7 mouse cellular contexts compared by ENCODE assay signal in genomic region chr4:155223594-155224528, GRCm38 (mm10). TPM values are rescaled to one million over a fixed set of nuclear protein-coding genes. Genes with fewer than 3 reads are reported as not detected.
DNase-seq lines count a peak whose midpoint lies in the region; ATAC-seq lines count a peak whose summit lies in the region.

No protein-coding gene starts in this region.

- ATAC-seq in neural tube, embryonic 11.5 days (ENCODE audit: insufficient read depth, low FRiP score, low TSS enrichment), result no peak; the same call in 1 of the 2 replicates
- ATAC-seq in forebrain, embryonic 11.5 days (replicated peaks; ENCODE audit: low FRiP score), result no peak
- ATAC-seq in limb, embryonic 13.5 days (ENCODE audit: low FRiP score, low read depth), result no peak
- ATAC-seq in stomach, embryonic 15.5 days (ENCODE audit: insufficient read depth, low FRiP score, low read depth), result no peak

- peak overlapping the region; percentile 88 for H3K9ac ChIP-seq in neural tube, embryonic 11.5 days (ENCODE audit: low read length)
- H3K9ac ChIP-seq in forebrain, embryonic 11.5 days (ENCODE audit: low read length), result peak overlapping the region; percentile 87
- peak overlapping the region; percentile 79 for H3K9ac ChIP-seq in limb, embryonic 13.5 days
- H3K9ac ChIP-seq in stomach, embryonic 15.5 days, result peak overlapping the region; percentile 72; the same call in 1 of the 2 replicates

- peak overlapping the region; percentile 96 for H3K4me3 ChIP-seq in neural tube, embryonic 11.5 days (ENCODE audit: low read depth, low read length)
- H3K4me3 ChIP-seq in forebrain, embryonic 11.5 days (ENCODE audit: low read depth, low read length), result peak overlapping the region; percentile 96
- peak overlapping the region; percentile 98 for H3K4me3 ChIP-seq in limb, embryonic 13.5 days
- H3K4me3 ChIP-seq in stomach, embryonic 15.5 days (replicated peaks), result peak overlapping the region; percentile 41

- H3K4me1 ChIP-seq in neural tube, embryonic 11.5 days (ENCODE audit: control insufficient read depth, insufficient read depth, low read length), result peaks cover 26% of the 10 kb centered on the region
- peaks cover 28% of the 10 kb centered on the region for H3K4me1 ChIP-seq in forebrain, embryonic 11.5 days (replicated peaks; ENCODE audit: control insufficient read depth, insufficient read depth, low read length)
- peaks cover 28% of the 10 kb centered on the region for H3K4me1 ChIP-seq in limb, embryonic 13.5 days
- H3K4me1 ChIP-seq in stomach, embryonic 15.5 days, result peaks cover 16% of the 10 kb centered on the region

- peak overlapping the region; percentile 88 for H3K27ac ChIP-seq in neural tube, embryonic 11.5 days (ENCODE audit: low read depth, low read length)
- H3K27ac ChIP-seq in forebrain, embryonic 11.5 days (ENCODE audit: low read depth, low read length), result peak overlapping the region; percentile 88
- peak overlapping the region; percentile 97 for H3K27ac ChIP-seq in limb, embryonic 13.5 days
- H3K27ac ChIP-seq in stomach, embryonic 15.5 days, result peak overlapping the region; percentile 95

- H3K36me3 ChIP-seq in neural tube, embryonic 11.5 days (ENCODE audit: control insufficient read depth, insufficient read depth, low read length), result no peaks in the 10 kb centered on the region
- H3K36me3 ChIP-seq in forebrain, embryonic 11.5 days (ENCODE audit: control insufficient read depth, insufficient read depth, low read length), result no peaks in the 10 kb centered on the region
- H3K36me3 ChIP-seq in limb, embryonic 13.5 days, result peaks cover 5% of the 10 kb centered on the region; the same call in 1 of the 2 replicates
- H3K36me3 ChIP-seq in stomach, embryonic 15.5 days, result no peaks in the 10 kb centered on the region

- WGBS in neural tube, embryonic 11.5 days, result 33% methylated on average over 20 of the region's 20 CpGs
- 33% methylated on average over 20 of the region's 20 CpGs for WGBS in forebrain, embryonic 11.5 days
- 32% methylated on average over 20 of the region's 20 CpGs for WGBS in limb, embryonic 13.5 days
- WGBS in stomach, embryonic 15.5 days, result 31% methylated on average over 20 of the region's 20 CpGs

- no peaks in the 10 kb centered on the region for H3K9me3 ChIP-seq in neural tube, embryonic 11.5 days (ENCODE audit: control insufficient read depth, low read length)
- H3K9me3 ChIP-seq in forebrain, embryonic 11.5 days (ENCODE audit: control insufficient read depth, low read length), result no peaks in the 10 kb centered on the region
- no peaks in the 10 kb centered on the region for H3K9me3 ChIP-seq in limb, embryonic 13.5 days
- H3K9me3 ChIP-seq in stomach, embryonic 15.5 days, result no peaks in the 10 kb centered on the region

- peak overlapping the region; percentile 69 for H3K4me2 ChIP-seq in neural tube, embryonic 11.5 days (ENCODE audit: low read depth)
- peak overlapping the region; percentile 72 for H3K4me2 ChIP-seq in forebrain, embryonic 11.5 days (ENCODE audit: low read depth, low read length, severe bottlenecking)
- peak overlapping the region; percentile 74 for H3K4me2 ChIP-seq in limb, embryonic 13.5 days (replicated peaks)
- peak overlapping the region; percentile 82 for H3K4me2 ChIP-seq in stomach, embryonic 15.5 days

- no peaks in the 10 kb centered on the region for H3K27me3 ChIP-seq in neural tube, embryonic 11.5 days (ENCODE audit: control insufficient read depth, insufficient read depth, low read length)
- H3K27me3 ChIP-seq in forebrain, embryonic 11.5 days (ENCODE audit: control insufficient read depth, insufficient read depth, low read length), result no peaks in the 10 kb centered on the region
- no peaks in the 10 kb centered on the region for H3K27me3 ChIP-seq in limb, embryonic 13.5 days
- H3K27me3 ChIP-seq in stomach, embryonic 15.5 days (replicated peaks), result no peaks in the 10 kb centered on the region

- no peak for DNase-seq in neural tube, embryonic 11.5 days (ENCODE audit: low spot score)
- DNase-seq in neural tube, embryonic 10.5 days (ENCODE audit: extremely low spot score, low spot score), result no peak
- no peak for DNase-seq in forebrain, embryonic 11.5 days (ENCODE audit: low spot score)
- no peak for DNase-seq in natural killer cell, adult 2 months (ENCODE audit: low spot score in 2 of 2)
- DNase-seq in ovary, postnatal 14 days (ENCODE audit: low spot score), result no peak

RNA-seq across cellular contexts. Expression of gene Ski, which starts 1.5 kb away (rescaled TPM):
- polyA plus RNA-seq in neural tube, embryonic 11.5 days (2014; fragmentation: Nextera tagmentation; extraction: Ambion mirVana), result 15.1 and 16.6 TPM in 2 replicates
- polyA plus RNA-seq in forebrain, embryonic 11.5 days (2014; fragmentation: Nextera tagmentation; extraction: Ambion mirVana), result 14.1 and 14.7 TPM in 2 replicates
- polyA plus RNA-seq in limb, embryonic 13.5 days (2015; fragmentation: Nextera tagmentation; extraction: Ambion mirVana), result 24.4 and 24.8 TPM in 2 replicates
- 16.2 and 16.6 TPM in 2 replicates for polyA plus RNA-seq in stomach, embryonic 15.5 days (2015; fragmentation: Nextera tagmentation; extraction: Ambion mirVana)

RNA-seq across cellular contexts. Expression of gene Faap20, which starts 25.7 kb away (rescaled TPM):
- 96.6 and 98.1 TPM in 2 replicates for polyA plus RNA-seq in neural tube, embryonic 11.5 days (2014; fragmentation: Nextera tagmentation; extraction: Ambion mirVana)
- 105 and 107 TPM in 2 replicates for polyA plus RNA-seq in forebrain, embryonic 11.5 days (2014; fragmentation: Nextera tagmentation; extraction: Ambion mirVana)
- polyA plus RNA-seq in limb, embryonic 13.5 days (2015; fragmentation: Nextera tagmentation; extraction: Ambion mirVana), result 92.1 and 97.8 TPM in 2 replicates
- 64.5 and 65.8 TPM in 2 replicates for polyA plus RNA-seq in stomach, embryonic 15.5 days (2015; fragmentation: Nextera tagmentation; extraction: Ambion mirVana)

Comparison
In these comparisons a context has a peak if more than half of its experiments do, and no peak if none do; other contexts are left out.
1. H3K4me3 ChIP-seq: peak in every context shown above with its lines; median percentile 98 in limb, embryonic 13.5 days; 96 in neural tube, embryonic 11.5 days; 96 in forebrain, embryonic 11.5 days; 41 in stomach, embryonic 15.5 days.